ENCODE assay signal across 13 mouse cellular contexts in the genomic region with DNA sequence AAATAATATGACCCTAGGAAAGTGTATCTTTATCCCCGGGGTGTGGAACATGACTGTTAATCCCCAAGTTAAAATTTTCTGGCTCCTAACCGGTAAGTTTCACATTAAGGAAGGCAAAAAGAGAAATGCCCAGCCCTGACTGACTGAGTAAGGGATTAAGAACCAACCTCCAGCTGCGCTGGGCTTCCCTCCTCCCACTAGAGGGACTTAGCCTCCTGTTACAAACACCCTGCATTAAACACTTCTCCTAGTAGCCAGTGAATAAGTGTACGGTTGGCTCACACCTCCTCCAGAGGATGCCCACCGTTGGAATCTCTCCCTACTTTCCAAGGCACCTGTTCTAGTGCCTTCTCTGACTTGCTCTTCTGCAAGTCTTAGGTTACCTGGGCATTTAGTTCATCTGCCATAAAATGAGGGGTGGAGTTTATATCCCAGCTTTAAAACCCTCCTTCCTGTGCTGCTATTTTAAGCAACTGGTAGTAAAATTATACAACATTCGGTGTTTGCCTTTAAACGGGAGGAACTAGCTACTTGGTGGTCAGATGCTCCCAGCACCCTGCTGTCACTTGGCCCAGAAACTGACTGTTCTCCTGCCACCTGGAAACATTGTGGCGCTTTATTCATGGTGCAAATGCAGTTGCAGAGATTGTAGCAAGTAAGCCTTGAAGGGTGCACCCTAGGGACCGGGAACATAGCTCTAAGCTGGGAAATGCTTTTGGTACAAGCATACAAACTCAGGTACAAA. TPM values are rescaled to one million over a fixed set of nuclear protein-coding genes. Genes with fewer than 3 reads are reported as not detected.
DNase-seq lines count a peak whose midpoint lies in the region; ATAC-seq and TF ChIP-seq lines count a peak whose summit lies in the region.
"Had no signal": no experiment of that assay in that cellular context is flagged by ENCODE, and none has a peak within 500 bp of the region (broad histone marks: within the 10 kb centered on the region; RNA-seq: fewer than 3 reads in every experiment).

No protein-coding gene starts in this region.

- H3K4me1 ChIP-seq in midbrain, embryonic 14.5 days (ENCODE audit: control insufficient read depth, insufficient read depth, low read length) = peaks cover 23% of the 10 kb centered on the region; the same call in 1 of the 2 replicates
- no peaks in the 10 kb centered on the region for H3K4me1 ChIP-seq in midbrain, postnatal 0 days (ENCODE audit: insufficient read depth, low read length)
- H3K4me1 ChIP-seq in stomach, postnatal 0 days (replicated peaks; ENCODE audit: control insufficient read depth, insufficient read depth) = no peaks in the 10 kb centered on the region
- H3K4me1 ChIP-seq in forebrain, postnatal 0 days (ENCODE audit: insufficient read depth) = peaks cover 6% of the 10 kb centered on the region; the same call in 1 of the 2 replicates

- 38% methylated on average over 9 of the region's 9 CpGs for WGBS in midbrain, embryonic 14.5 days
- 36% methylated on average over 9 of the region's 9 CpGs for WGBS in midbrain, postnatal 0 days
- WGBS in stomach, postnatal 0 days = 44% methylated on average over 9 of the region's 9 CpGs
- 33% methylated on average over 9 of the region's 9 CpGs for WGBS in forebrain, postnatal 0 days

- no peak for TF ChIP-seq EP300 in stomach, postnatal 0 days (optimal IDR thresholded peaks at IDR 0.05)

- no peak for ATAC-seq in midbrain, embryonic 14.5 days (ENCODE audit: low FRiP score, low TSS enrichment)
- no peak for ATAC-seq in midbrain, postnatal 0 days (ENCODE audit: low FRiP score)
- no peak for ATAC-seq in stomach, postnatal 0 days (ENCODE audit: low FRiP score, low TSS enrichment)
- no peak for ATAC-seq in forebrain, postnatal 0 days
- ATAC-seq: lung, postnatal 0 days; midbrain, embryonic 13.5 days had no signal

- no peak for TF ChIP-seq CTCF in midbrain, postnatal 0 days (IDR thresholded peaks at IDR 0.05)
- TF ChIP-seq CTCF in stomach, postnatal 0 days (IDR thresholded peaks at IDR 0.05; ENCODE audit: low read depth) = peak; percentile 23
- no peak for TF ChIP-seq CTCF in forebrain, postnatal 0 days (IDR thresholded peaks at IDR 0.05; ENCODE audit: low read depth)

- no peaks in the 10 kb centered on the region for H3K36me3 ChIP-seq in midbrain, embryonic 14.5 days (ENCODE audit: control insufficient read depth, insufficient read depth, low read length)
- no peaks in the 10 kb centered on the region for H3K36me3 ChIP-seq in midbrain, postnatal 0 days (ENCODE audit: insufficient read depth, low read length)
- H3K36me3 ChIP-seq in stomach, postnatal 0 days (ENCODE audit: control insufficient read depth, insufficient read depth, low read length) = no peaks in the 10 kb centered on the region
- no peaks in the 10 kb centered on the region for H3K36me3 ChIP-seq in forebrain, postnatal 0 days (ENCODE audit: insufficient read depth)
- H3K36me3 ChIP-seq: limb, embryonic 15.5 days; midbrain, embryonic 13.5 days had no signal

- intact Hi-C loops in left cerebral cortex, postnatal 25 days (cut with DNase I) = no loop called here

- H3K9me3 ChIP-seq in midbrain, embryonic 14.5 days (ENCODE audit: control insufficient read depth, low read length) = no peaks in the 10 kb centered on the region
- H3K9me3 ChIP-seq in midbrain, postnatal 0 days (ENCODE audit: low read length) = no peaks in the 10 kb centered on the region
- H3K9me3 ChIP-seq in stomach, postnatal 0 days (ENCODE audit: control insufficient read depth, low read length) = no peaks in the 10 kb centered on the region
- H3K9me3 ChIP-seq in forebrain, postnatal 0 days (ENCODE audit: low read length) = no peaks in the 10 kb centered on the region
- H3K9me3 ChIP-seq: limb, embryonic 15.5 days; midbrain, embryonic 13.5 days had no signal

- DNase-seq in midbrain, embryonic 14.5 days = peak; percentile 34
- no peak for DNase-seq in midbrain, postnatal 0 days (ENCODE audit: low spot score)
- peak; percentile 90 for DNase-seq in cerebellum, adult 9-11 months
- DNase-seq in kidney, adult 9 months = peak; percentile 86
- no peak for DNase-seq in stomach, postnatal 0 days (ENCODE audit: low spot score)
- no peak for DNase-seq in right cerebral cortex, postnatal 10 days (ENCODE audit: low spot score in 2 of 2)
- DNase-seq in left cerebral cortex, postnatal 25 days (ENCODE audit: low spot score in 2 of 2) = no peak
- no peak for DNase-seq in forebrain, postnatal 0 days
- DNase-seq: adrenal gland, postnatal 14 days had no signal

- peaks cover 7% of the 10 kb centered on the region; the same call in 1 of the 2 replicates for H3K27me3 ChIP-seq in midbrain, embryonic 14.5 days (ENCODE audit: control insufficient read depth, insufficient read depth, low read length)
- peaks cover 10% of the 10 kb centered on the region for H3K27me3 ChIP-seq in midbrain, postnatal 0 days (ENCODE audit: insufficient read depth, low read length)
- no peaks in the 10 kb centered on the region for H3K27me3 ChIP-seq in stomach, postnatal 0 days (ENCODE audit: control insufficient read depth, insufficient read depth, low read length)
- H3K27me3 ChIP-seq in forebrain, postnatal 0 days (ENCODE audit: insufficient read depth, low read length) = no peaks in the 10 kb centered on the region
- H3K27me3 ChIP-seq: CH12.LX had no signal

- no peak overlapping the region for H3K9ac ChIP-seq in midbrain, embryonic 14.5 days (replicated peaks; ENCODE audit: low read length)
- H3K9ac ChIP-seq in midbrain, postnatal 0 days (replicated peaks; ENCODE audit: low read length, poor library complexity, severe bottlenecking) = no peak overlapping the region
- no peak overlapping the region for H3K9ac ChIP-seq in stomach, postnatal 0 days (ENCODE audit: low read length)
- no peak overlapping the region for H3K9ac ChIP-seq in forebrain, postnatal 0 days
- H3K9ac ChIP-seq: limb, embryonic 15.5 days; midbrain, embryonic 13.5 days had no signal

- H3K4me2 ChIP-seq in midbrain, embryonic 14.5 days (ENCODE audit: low read length) = no peak overlapping the region
- H3K4me2 ChIP-seq in midbrain, postnatal 0 days (ENCODE audit: low read depth, low read length, poor library complexity, severe bottlenecking) = no peak overlapping the region
- no peak overlapping the region for H3K4me2 ChIP-seq in stomach, postnatal 0 days (replicated peaks; ENCODE audit: low read depth)
- H3K4me2 ChIP-seq in forebrain, postnatal 0 days (ENCODE audit: low read depth) = no peak overlapping the region
- H3K4me2 ChIP-seq: limb, embryonic 15.5 days; midbrain, embryonic 13.5 days had no signal

- H3K4me3 ChIP-seq in midbrain, embryonic 14.5 days (replicated peaks; ENCODE audit: low read depth, low read length) = no peak overlapping the region
- no peak overlapping the region for H3K4me3 ChIP-seq in midbrain, postnatal 0 days (ENCODE audit: low read depth, low read length)
- H3K4me3 ChIP-seq in stomach, postnatal 0 days (ENCODE audit: low read depth, low read length) = no peak overlapping the region
- H3K4me3 ChIP-seq in forebrain, postnatal 0 days (ENCODE audit: low read depth, low read length) = no peak overlapping the region
- H3K4me3 ChIP-seq: limb, embryonic 15.5 days; midbrain, embryonic 13.5 days had no signal

- no peak overlapping the region for H3K27ac ChIP-seq in midbrain, embryonic 14.5 days (replicated peaks; ENCODE audit: low read depth, low read length)
- no peak overlapping the region for H3K27ac ChIP-seq in midbrain, postnatal 0 days (ENCODE audit: low read depth, low read length)
- H3K27ac ChIP-seq in stomach, postnatal 0 days (replicated peaks) = no peak overlapping the region
- H3K27ac ChIP-seq in forebrain, postnatal 0 days (ENCODE audit: low read depth, low read length) = no peak overlapping the region
- H3K27ac ChIP-seq: limb, embryonic 15.5 days; midbrain, embryonic 13.5 days had no signal

RNA-seq across cellular contexts. Expression of gene Prr15, which starts 8.2 kb away (rescaled TPM):
- polyA plus RNA-seq in midbrain, embryonic 14.5 days (2014; fragmentation: Nextera tagmentation; extraction: Ambion mirVana) = 1.6 and 1.9 TPM in 2 replicates
- total RNA-seq in midbrain, postnatal 0 days (2014; rRNA removed) = 1.5 and 2.1 TPM in 2 replicates
- 1.8 and 2.4 TPM in 2 replicates for polyA plus RNA-seq in midbrain, postnatal 0 days (2015; fragmentation: Nextera tagmentation; extraction: Ambion mirVana)
- 6.9 and 8.2 TPM in 2 replicates for polyA plus RNA-seq in stomach, postnatal 0 days (2015; fragmentation: Nextera tagmentation; extraction: Ambion mirVana)
- total RNA-seq in left cerebral cortex, postnatal 25 days (2021) = 1 to 10 TPM; 1.9 to 2.0 TPM
- total RNA-seq in forebrain, postnatal 0 days (2014; rRNA removed) = 3.3 and 4.8 TPM in 2 replicates
- polyA plus RNA-seq in forebrain, postnatal 0 days (2015; fragmentation: Nextera tagmentation; extraction: Ambion mirVana) = 2.6 and 3.8 TPM in 2 replicates
- total RNA-seq: CH12.LX had no signal

Comparison
In these comparisons a context has a peak if more than half of its experiments do, and no peak if none do; other contexts are left out.
1. DNase-seq: peak in midbrain, embryonic 14.5 days (single experiment), cerebellum, adult 9-11 months (single experiment) and kidney, adult 9 months (single experiment); none in midbrain, postnatal 0 days (single experiment), stomach, postnatal 0 days (single experiment), right cerebral cortex, postnatal 10 days (0 of 2), left cerebral cortex, postnatal 25 days (0 of 2) and forebrain, postnatal 0 days (single experiment).